Mouse (Mus musculus) C2C12 (cell line): ENCODE data around the gene Vmn1r86.

Experiments used
- CTCF ChIP-seq: IDR thresholded peaks from one replicate; pipeline ENCODE4 v1.5.1; 2011; ENCODE audit not compliant: control insufficient read depth, insufficient read depth, insufficient read length
- MYOD1 ChIP-seq: IDR thresholded peaks from one replicate; pipeline ENCODE4 v1.6.1; 2011; ENCODE audit warnings: low read depth; ENCODE audit not compliant: control insufficient read depth, insufficient read length

- TF ChIP-seq CTCF (no peak), MYOD1 (no peak)
Observed at GRCm38 (mm10) chr7:13053501-13053900, 66.2 kb downstream of the Vmn1r86 start.
